Mouse (Mus musculus): ENCODE results near the gene Cyp1a2. TPM values are rescaled to one million over a fixed set of nuclear protein-coding genes. Genes with fewer than 3 reads are reported as not detected.
"Not testable (repeated sequence)": the region's sequence is repeated elsewhere in the genome, so short reads cannot be mapped to it uniquely, and the experiment has no call there.

The Cyp1a2 gene
- total RNA-seq (2022), result not detected

DNA sequence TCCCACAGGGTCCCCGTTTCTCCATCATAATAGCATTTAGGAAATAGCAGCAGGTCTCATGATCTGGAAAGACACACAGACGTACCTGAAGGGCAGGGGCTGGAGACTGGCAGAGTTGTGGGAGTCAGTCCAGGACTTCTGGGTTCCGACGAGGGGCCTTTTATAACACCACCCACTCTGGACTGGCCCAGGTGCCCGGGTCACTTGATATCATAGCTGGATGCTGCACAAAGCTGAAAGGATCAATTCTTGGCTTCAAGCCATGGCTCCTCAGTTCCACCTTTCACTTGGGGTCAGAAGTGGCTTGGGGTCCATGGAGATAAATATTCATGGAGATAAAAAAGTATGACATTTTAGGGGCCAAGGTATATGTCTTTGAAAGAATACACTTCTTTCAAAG lies at the start of gene Cyp1a2:
Cyp1a2 (minus strand) TSS at position 184 of the 400 bp plus-strand sequence.
- no peak for DNase-seq (ENCODE audit: low spot score)

DNA sequence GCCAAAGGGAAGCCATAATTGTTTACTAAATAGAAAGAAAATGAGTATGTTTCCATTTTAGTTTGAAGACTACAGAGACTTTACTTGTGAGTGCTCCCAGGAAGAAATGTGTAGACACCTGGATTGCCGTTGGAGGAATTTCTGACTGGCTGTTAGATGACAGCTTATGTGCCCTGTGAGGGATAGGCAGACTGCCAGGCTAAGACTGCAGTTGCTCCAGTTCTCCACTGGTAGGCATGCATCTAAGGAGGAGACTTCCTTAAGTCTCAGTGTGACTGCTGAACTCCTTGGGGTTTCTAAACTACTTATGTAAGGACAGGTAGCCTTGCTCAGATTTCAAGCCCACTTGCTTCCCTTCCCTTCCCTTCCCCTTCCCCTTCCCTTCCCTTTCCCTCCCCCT lies 44.8 kb upstream of the Cyp1a2 start:
- no peak for DNase-seq (ENCODE audit: low spot score)

DNA sequence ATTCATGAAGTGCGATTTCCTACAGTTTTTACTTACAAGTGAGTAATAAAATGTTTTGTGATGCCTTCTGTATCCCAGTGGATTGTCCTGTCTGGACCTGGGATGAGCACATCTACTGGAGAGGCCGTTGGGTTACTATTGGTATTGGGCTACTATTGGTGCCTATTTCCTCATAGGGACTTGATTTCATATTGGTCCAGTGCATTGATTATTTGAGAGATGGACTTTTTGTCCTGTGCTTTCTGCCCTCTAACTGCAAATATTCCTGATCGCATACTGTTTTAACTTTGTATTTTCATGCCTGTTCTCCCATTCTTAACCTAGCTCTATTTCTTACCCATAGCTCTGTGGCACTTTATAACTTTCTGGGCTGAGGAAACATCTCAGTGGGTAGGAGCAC lies 41.2 kb upstream of the Cyp1a2 start:
- no peak for DNase-seq (ENCODE audit: low spot score)

DNA sequence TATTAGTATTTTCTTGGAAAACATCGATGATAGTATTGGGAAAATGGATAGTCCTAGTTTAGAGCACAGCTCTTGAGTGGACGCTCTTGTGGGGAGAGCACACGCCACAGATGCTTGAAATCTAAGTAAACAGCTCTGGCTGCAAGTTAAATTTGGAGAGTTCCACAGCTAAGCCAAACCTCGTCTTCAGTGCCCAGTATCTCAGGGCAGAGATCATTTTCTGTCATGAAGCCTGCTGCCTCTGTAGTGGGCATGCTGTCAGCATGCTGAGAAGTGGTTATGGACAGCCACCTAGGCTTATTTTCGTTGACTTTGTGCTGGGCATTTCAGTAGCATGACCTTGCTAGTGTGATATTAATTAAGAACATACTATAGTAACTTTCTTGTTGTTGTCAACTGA lies 40.3 kb upstream of the Cyp1a2 start:
- DNase-seq (ENCODE audit: low spot score), result no peak

DNA sequence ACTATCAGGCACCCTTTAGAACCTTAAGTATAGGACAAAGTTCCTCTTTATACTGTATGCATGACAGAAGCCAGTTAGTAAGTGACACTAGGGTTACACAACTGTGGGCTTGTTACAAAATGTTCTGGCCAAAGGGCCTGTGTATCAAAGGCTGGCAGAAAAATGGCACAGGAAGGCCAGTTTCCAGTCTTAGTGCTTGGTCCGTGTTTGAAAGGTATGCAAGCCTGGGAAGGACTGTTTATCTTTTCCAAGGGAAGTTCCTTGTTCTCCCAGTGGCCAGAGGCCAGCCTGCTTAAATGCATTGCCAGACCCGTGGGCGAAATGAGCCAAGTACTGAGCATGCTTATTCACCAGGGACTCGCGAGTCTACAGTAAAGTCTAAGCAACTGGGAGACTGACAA lies 39.8 kb upstream of the Cyp1a2 start:
- peak; percentile 89 for DNase-seq (ENCODE audit: low spot score)

DNA sequence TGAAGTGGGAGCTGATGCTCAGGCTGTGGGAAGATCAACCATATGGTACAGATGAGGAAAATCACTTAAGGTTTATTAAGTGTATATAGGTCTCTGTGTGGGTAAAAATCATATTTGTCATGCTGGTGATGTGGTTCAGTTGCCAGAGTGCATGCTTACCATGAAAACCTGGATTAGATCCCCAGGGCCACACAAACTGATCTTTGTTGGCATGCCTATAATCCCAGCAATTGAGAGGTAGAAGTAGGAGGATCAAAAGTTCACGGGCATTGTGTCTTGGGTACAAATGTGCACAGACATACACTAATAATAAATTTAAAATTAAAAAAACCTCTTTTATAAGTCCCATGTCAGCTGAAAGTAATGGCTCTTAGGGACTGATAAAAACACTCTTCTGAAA lies 38.9 kb upstream of the Cyp1a2 start:
- no peak for DNase-seq (ENCODE audit: low spot score)

DNA sequence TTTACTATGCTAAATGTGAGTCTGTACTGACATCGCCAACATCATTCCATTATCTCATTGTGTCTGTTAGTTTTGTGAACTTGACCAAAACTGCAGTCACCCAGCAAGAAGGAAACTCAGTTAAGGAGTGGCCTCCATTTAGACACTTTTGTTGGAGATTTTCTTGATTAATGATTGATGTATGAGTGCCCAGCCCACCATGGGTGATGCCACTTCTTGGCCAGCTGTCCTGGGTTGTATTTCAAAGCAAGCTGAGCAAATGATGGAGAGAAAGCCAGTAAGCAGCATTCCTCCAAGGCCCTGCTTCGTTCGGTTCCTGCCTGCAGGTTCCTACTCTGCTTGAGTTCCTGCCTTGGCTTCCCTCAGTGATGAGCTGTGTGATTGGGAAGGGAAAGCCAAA lies 37.2 kb upstream of the Cyp1a2 start:
- no peak for DNase-seq (ENCODE audit: low spot score)

DNA sequence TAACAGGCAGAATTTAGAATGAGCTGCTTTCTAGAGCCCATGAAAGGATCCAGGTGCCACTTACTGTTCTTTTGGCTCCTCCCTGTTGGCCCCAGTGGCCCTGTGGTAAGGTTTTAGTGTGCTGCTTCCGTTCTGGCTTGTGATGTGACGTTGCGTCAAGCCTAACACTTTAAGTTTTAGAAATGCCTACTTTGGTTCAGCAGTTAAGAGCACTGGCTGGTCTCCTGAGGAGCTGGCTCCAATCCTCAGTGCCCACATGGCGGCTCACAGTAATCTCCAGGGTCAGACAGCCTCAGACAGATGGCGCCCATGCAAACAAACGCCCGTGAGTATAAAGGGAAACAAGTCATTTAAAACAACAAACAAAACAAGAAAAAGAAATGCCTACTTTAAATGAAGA lies 34.9 kb upstream of the Cyp1a2 start:
- DNase-seq (ENCODE audit: low spot score), result no peak

DNA sequence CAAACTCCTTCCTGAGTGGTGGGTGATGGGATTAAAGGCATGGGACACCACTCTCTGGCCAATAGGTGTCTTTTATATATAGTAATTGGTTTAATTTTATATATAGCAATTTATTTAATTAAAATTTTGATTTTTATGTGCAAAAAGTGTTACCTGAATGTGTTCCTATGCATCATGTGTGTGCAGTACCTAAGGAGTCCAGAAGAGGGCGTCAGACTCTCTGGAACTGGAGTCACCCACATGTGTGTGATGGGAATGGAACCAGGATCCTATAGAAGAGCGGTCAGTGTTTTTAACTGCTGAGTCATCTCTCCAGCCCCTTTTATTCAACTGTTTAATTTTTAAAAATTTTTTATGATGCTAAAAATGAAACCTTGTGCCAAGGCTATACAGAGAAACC lies 28.7 kb upstream of the Cyp1a2 start:
- DNase-seq (ENCODE audit: low spot score), result no peak

DNA sequence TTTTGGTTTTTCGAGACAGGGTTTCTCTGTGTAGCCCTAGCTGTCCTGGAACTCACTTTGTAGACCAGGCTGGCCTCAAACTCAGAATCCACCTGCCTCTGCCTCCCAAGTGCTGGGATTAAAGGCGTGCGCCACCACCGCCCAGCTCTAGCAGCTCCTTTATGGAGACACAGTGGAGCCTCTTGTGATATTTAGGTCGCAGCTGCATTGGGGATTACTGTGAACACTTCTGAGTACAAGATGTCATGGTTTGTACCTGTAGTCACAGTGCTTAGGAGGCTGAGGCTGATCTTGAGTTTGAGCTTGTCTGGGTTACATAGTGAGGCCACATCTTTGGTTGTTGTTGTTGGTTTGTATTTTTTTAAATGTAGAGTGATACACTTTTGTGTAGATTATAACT lies 26.7 kb upstream of the Cyp1a2 start:
- DNase-seq (ENCODE audit: low spot score), result not testable (repeated sequence)

DNA sequence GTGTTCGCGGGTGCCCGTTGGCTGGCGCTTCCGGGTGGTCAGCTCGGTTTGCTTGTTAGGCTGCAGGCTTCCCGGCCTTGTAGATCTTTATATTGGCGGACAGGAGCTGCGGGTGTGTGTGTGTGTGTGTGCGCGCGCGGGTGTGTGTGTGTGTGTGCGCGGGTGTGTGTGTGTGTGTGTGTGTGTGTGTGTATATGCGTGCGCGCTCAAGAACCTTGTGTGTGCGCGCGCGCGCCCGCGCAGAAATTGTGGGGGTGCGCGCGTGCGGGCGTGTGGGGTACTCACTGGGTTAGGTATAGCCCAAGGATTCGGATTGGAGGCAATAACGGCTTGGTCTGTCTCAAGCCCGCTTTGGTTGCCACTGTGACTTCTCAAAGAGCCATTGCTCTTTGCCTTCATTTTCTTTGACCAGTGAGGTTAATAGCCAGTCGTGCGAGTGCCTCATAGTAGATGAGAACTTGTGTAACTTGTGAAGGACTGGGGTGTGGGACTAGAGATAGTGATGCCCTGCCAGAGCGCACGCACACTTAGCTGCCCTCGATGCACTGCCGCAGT lies 25.3 kb upstream of the Cyp1a2 start:
- no peak for DNase-seq (ENCODE audit: low spot score)

DNA sequence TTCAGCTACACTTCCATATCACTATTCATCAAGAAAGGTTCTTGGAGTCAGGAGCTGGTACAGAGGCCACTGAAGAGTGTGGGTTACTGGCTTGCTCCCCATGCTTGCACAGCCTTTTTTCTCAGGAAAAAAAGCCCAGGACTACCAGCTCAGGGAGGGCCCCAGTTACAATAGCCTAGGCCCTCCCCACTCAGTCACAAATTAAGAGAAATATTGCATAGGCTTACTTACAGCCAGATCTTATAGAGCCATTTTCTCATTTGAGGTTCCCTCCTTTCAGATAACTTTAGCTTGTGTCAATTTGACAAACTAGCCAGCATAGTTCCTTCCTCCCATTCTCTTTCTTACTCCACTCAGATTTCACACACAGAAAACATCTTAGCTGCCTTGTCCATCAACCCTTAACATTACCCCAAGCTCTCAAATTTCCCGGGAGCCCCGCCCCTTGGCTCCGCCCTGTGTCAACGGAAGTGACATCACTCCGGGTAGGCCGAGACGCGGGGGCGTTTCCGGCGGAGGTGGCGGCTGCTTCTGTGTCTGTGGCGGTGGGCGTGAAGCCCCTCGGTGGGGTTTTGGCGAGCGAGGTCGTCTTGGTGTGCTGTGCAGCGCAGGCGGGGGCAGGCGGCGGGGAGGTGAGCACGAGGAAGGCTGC lies 24.7 kb upstream of the Cyp1a2 start, which contains the start of gene Edc3:
Edc3 (plus strand) TSS at position 473 of the 652 bp plus-strand sequence.
- peak; percentile 90 for DNase-seq (ENCODE audit: low spot score)

DNA sequence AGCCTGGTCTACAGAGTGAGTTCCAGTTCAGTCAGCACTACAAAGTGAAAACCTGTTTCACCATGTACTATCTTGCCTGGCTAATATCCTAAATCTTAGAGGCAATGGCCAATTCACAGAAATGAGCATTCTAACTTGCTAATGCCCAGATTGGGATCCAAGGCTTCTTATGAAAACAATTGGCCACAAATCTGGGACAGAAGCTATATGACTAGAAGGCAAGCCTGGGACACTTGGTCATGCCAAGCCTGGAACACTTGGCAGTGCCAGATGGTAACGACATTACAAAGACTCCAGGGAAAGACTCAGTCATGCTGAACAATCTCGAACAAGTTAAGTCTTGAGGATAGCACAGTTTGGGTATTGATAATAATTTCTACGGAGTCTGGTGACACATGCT lies 23.0 kb upstream of the Cyp1a2 start:
- DNase-seq (ENCODE audit: low spot score), result no peak

DNA sequence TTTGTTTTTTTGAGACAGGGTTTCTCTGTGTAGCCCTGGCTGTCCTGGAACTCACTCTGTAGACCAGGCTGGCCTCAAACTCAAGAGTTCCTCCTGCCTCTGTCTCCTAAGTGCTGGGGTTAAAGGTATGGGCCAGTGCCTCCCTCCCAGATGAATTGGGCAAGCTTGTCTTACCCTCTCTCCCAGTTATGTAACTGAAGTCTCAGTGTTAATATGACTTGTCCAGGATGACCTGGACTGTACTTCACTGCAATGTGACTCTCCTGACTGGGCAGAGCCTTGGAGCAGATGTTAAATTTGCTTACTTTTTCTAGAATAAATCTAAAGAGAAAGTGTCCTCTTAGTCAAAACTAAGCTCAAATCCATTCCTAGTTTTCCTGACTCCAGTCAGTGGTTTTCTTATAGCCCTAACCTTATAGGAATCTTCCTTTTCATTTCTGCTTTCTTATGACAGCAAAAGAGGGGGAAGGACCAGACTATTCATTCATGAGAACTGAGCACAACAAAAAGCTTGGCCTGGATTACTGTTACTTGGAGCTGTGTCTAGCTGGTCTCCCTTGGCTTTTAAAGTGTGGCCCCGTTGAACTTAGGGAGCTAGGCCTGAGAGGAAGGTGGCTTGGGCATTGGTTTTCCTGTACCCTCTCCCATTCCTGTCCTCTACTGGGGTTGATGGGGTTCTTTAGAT lies 15.1 kb upstream of the Cyp1a2 start:
- DNase-seq (ENCODE audit: low spot score), result no peak

DNA sequence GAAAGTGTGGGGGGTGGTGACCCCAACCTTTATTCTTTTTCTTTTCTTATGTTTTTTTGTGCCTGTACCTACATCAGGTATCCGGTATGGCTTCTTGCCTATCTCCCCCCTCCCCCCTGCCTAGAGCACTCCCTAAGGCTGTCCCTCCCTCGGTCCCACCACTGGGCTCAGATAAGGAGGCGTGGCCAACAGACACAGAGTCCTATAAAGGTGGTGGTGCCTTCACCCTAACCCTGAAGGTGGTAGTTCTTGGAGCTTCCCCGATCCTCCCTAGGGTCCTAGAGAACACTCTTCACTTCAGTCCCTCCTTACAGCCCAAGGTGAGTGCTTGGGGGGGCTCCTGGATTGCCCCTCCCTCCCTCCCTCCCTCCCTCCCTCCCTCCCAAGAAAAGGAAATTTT lies 13.9 kb upstream of the Cyp1a2 start:
- DNase-seq (ENCODE audit: low spot score), result no peak

DNA sequence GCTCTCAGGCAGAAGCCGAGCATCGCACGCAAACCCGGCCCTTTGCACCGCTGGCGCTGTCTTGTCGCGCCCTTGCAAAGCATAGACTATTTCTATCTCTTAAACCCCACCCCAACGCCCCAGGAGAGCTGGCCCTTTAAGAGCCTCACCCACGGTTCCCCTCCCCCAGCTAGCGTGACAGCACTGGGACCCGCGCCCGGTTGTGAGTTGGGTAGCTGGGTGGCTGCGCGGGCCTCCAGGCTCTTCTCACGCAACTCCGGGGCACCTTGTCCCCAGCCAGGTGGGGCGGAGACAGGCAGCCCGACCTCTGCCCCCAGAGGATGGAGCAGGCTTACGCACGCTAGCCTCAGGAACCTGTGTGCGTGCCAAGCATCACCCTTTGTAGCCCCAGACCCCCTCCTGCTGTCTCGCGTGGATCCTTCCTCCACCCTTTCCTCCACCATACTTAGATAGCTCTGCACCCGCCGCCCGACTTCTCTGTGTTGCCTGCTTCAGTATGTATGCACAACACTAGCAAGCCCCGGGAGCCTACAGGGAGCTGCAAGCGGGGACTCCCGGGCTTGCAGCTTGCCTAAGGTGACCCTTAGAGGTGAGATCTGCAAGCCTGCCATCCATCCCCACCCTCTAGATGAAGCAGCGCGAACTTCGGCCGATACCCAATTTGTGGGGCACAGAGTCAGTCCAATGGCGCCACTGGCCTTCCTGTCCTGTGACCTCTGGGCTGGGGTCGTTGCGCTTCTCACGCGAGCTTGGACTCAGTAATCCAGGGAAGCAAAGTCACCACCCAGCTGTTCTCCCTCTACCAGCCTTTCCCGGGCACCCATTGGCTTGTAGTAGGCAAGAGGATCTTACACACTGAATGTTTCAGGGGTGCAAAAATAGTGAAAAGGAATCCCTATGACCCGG lies 13.1 kb upstream of the Cyp1a2 start:
- peak; percentile 18 for DNase-seq (ENCODE audit: low spot score)

DNA sequence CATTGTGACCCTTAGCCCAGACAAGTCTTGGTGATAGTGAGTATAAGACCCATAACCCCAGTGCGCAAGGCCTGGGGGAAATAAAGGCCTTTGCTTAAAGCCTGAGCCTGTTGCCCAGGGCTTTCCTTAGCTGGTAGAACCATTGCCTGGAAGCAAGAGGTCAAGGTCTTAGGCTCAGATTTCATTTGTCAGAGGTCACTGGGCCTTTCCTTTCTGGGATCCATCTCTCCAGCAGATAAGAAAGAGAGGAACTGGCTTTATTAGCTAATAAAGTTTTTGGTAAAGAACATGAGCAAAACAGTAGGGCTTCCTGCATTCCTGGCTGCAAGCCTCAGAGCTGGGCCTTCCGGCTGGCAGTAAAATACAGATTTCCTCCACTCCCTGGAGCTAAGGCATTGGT lies 10.6 kb upstream of the Cyp1a2 start:
- peak; percentile 19 for DNase-seq (ENCODE audit: low spot score)

DNA sequence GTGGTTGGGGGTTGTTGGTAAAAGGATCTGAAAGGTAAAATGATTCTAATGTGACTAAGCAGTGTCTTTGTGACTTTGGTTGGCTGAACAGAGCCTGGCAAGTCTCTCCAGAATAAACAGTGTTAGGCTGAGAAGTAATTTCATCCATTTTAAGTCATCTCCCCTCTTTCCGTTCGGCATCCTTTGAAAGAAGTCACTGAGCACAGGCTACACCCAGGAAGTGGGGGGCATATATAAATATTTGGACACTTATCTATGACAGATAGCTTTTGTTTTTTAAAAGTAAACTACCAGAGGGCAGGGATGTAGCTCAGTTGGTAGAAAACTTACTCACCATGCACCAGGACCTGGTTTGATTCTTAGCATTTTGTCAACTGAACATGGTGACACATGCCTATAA lies 5.1 kb upstream of the Cyp1a2 start:
- DNase-seq (ENCODE audit: low spot score), result no peak

DNA sequence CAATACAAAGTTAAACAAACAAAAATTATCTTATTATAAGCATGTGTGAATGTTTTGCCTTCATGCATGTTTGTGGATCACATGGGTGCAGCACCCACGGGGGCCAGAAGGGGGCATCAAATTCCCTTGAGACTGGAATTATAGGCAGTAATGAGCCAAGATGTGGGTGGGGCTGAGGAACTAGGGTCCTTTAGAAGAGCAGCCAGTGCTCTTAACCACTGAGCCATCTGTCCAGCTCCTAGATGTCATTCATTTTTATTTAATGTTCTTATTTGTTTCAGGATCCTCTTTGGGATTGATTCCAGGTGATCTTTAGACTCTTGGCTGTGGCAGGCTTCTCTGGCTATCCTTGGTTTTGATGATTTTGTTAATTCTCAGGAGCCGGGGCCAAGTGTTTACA lies 4.7 kb upstream of the Cyp1a2 start:
- DNase-seq (ENCODE audit: low spot score), result no peak

DNA sequence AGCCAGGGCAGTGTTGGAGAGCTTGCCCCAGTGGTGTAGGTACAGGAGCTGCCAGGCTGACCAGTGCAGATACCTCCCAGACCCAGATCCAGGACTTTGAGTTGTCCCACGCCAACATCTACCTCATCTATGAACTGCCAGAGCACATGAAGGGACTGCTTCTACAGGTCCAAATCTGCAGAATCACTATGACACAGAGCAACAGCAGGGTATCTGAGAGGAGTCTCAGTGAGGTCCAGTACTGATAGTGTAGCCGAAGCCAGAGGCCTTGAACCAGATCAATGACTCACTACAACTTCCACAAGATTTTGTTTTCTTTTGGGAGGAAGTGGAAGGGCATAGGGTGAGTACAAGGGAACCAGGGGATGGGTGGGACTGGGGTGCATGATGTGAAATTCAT lies 4.2 kb upstream of the Cyp1a2 start, which contains the start of gene Cyp1a1:
Cyp1a1 (plus strand) TSS at position 178 of the 400 bp plus-strand sequence.
- no peak for DNase-seq (ENCODE audit: low spot score)

DNA sequence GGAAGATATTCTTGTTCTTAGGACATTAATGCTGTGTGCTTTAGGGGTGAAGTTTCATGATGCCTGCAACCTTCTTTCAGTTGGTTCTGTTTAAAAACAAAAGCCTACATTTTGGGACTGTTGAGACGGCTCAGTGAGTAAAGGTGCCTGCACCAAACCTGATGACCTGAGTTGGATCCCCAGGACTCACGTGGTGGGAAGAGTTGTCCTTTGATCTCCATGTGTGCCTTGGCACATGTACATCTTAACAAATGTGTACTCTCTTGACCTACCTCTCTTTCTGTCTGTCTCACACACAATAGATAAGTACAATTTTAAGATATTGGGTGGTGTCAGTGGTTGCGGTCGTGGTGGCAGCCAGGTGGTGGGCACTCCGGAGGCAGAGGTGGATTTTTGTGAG lies 2.5 kb upstream of the Cyp1a2 start:
- no peak for DNase-seq (ENCODE audit: low spot score)

DNA sequence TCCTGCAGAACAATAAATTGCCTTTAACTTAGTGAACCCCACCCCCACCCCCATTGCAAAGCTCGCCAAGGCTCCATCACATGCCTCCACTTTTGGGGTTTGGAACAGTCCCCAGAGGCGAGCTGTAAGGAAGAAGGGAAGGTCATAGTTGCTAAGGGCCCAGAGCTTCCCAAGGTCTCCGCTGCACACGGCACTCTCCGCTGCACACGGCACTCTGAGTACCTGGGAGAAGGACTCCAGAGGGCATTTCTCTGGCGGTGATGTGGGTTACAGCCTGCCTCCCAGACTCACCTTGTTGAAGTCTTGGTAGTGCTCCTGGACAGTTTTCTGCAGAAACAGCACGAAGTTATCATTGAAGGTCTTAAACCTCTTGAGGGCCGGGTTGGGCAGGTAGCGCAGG lies 2.1 kb downstream of the Cyp1a2 start:
- DNase-seq (ENCODE audit: low spot score), result no peak

Measured in heart, adult 8-10 months (tissue).